Mouse (Mus musculus) thymus, adult 18-20 months (tissue): ENCODE data around the gene Arvcf.

ENCODE experiments used
- DNase-seq, 2 experiments: peaks; one replicate each; pipeline ENCODE4 v3.0.0; 2022; ENCODE audit warnings: mixed read lengths in 2 of 2

Arvcf gene

DNA sequence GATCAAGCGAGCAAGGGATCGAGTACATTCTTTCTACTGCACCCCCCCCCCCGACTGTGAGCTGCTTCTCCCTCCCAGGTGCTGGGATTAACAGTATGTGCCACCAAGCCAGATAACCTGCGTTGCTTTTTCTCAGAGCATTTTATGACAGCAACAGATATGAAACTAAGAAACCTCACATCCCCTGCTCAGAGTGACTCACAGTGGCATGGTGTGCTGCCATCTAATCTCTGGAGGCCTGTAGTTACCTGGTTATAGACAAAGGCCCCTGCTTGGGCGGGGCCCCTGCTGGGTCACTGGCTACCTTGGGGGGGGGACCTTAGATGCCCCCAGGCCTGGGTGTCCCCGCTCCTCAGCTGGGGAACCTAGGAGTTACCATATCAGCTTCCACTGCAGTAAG lies 10.0 kb downstream of the Arvcf start:
- DNase-seq, result no peak

DNA sequence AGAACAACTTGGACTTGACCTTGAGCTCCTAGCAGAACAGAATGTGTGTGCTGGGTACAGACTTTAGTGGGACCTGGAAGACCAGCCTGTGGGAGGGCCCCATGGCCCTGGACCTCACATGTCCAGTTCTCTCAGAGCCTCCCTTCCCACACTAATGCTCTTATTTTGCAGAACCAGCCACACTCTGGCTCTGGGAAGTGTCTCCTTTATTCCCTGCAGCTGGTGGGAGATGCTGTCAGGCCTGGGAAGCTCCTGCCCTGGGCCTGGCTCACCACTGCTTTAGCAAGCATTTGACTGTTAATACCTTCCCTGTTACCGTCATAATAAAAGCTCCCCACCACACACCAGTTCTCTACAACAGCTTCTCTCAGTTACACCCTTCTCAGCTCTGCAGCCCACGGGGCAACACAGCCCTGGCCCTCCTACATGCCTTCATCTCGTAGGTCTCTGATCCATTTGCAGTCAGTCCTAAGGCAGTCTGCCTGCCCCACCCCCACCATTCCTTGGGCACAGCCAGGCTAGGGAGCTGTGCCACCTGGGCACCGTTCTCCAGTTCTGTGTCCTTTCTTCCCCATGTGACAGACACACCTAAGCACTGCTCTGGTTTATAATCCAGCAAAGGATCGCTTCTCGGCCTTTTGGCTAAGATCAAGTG lies 12.3 kb downstream of the Arvcf start:
- no peak for DNase-seq

DNA sequence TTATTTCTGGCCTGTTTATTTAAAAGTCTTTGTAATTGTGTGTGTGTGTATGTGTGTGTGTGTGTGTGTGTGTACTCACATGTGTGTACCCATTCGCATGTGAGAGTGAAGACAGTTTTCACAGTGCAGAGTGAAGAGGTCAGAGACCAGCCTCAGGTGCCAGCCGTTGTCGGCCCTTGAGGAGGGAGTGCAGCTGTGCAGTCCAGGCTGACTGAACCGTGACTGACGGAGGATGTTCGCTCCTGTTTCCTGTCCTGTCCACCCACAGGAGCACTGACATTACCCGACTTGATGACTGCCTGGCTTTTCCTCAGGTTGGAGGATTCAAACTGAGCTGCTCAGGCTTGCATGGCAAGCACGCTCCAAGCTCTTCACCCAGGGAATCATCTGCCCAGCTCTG lies 15.0 kb downstream of the Arvcf start:
- DNase-seq, result no peak

DNA sequence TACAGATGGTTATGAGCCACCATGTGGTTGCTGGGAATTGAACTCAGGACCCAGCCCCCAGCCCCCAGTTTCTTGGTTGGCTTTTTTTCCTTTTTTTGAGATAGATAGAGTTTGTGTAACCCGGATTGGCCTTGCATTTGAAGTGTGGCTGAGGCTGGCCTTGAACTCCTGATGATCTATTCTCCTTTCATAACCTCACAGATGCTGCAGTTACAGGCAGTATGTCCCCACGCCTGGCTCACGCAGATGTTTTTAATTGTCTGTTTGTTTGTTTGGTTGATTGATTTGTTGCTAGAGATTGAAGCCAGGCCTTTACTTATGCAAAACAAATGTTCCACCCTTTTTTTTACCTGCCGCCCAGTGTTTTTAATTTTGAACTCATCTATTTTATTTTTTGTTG lies 18.9 kb downstream of the Arvcf start:
- DNase-seq, result no peak

DNA sequence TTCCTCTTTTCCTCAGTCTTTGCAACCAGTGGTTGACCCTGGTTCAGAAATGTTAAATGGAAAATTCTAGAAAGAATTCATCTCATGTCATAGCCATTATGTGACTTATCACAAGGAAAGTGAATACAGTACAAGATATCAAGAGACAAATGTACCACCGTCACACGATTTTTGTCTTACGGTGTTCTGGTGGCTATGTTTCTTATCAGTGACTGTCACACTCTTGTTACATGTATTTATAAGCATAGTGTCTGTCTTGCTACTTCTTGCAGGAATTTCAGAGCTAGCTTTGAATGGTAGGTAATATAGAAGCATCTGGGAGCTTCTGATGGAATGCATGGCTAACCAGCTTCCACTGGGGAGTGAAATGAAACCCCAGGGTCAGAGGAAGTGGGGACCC lies 22.2 kb downstream of the Arvcf start:
- no peak for DNase-seq

DNA sequence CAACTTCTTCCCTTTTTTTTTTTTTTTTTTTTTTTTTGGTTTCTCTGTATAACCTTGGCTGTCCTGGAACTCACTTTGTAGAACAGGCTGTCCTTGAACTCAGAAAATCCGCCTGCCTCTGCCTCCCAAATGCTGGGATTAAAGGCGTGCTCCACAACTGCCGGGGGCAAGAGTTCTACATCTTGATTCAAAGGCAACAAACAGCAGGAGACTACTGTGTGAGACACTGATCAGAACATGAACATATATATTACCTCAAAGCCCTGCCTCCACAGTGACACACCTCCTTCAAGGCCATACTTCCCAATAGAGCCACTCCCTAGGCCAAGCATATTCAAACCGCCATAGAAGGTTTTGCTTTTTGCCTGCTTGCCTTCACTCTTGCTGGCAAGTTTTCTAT lies 25.6 kb downstream of the Arvcf start:
- DNase-seq, result no peak

DNA sequence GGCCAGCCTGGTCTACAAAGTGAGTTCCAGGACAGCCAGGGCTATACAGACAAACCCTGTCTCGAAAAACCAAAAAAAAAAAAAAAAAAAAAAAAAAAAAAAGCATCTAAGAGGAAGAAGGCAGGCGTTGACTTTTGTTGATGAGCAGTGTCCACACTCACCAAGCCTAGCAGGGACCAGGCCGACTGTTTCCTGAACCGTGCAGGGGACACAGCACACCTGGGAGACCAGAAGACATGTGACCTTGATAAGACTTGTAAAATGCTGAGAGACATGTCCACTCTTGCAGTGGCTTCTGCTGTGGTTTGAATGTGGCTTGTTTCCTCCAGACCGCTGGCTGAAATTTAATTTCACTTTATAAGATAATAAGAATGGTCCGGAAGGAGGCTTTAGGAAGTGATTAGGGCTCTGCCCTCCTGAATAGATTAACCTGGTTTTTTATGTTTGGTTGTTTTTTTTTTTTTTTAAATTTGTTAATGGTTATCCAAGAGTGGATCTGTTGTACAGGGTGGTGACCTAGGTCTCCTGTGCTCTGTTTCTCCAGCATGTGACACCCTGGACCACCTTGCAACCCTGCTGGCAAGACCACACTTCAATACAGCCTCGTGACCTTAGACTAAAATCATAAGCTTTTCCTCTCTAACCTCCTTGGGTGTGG lies 28.4 kb downstream of the Arvcf start:
- DNase-seq, result no peak

DNA sequence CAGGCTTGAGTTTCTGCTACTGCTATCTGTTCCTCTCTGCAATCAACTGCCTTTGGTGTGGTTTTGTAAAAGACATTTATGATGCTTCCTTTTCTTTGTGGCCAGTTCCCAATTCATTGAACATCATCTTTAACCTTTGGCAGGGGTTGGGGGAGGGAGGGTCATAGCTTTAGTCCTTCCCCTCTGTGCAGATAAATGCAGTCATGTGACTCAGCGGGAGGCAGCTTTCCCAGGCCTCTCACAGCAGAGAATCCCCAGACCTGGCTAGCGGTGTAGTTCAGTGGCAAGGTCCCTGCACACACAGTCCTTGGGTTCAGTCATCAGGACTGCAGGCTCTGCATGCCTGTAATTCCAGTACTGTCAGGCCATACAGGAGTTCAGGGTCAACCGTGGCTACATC lies 29.2 kb downstream of the Arvcf start:
- no peak for DNase-seq

DNA sequence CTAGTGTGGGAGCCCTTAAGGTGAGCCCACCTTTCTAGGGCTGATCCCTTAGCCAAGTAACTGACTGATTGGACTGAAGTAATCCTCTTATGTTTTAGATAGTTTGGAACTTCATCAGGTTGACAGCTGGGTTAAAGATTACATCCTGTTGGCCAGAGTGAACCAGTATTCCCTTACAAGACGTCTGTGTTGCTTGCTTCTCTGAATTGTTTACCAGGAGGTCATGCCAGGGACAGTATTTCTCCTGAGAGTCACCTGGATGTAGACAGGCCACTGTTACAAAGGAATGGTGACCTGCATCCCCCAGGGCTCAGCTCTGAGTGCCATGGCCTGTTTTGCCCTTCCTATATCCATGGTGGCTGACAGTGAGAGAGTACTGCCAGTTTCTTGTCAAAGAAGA lies 30.5 kb downstream of the Arvcf start:
- no peak for DNase-seq

DNA sequence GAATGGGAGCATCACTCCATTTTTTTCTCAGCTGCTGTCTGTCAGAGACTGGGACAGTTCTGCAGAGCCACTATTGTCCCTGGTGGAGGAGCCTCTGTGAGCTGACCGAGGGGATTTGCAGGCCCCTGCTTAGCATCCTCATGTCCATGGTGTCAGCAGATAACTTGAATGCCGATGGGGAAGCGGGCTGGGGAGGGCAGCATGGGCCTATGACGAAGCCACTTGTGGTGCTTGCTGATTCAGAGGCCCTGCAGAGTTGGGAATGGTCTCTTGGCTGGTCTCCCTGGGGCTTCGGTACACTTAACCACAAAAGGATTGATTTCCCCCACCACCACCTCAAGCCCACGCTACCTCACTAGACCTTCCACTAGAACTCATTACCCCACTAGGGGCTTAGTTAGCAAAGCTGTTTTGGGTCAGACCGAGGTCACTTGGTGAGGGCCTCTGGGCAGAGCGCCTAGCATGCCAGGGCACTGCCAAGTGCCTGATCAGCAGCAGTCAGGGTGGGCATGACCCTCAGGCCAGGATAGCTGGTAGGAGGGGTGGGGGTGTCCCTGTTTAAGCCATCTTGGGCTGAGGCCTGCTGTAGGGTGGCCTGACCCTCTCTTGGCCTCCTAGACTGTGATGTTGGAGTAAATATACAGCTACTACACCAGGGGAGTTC lies 31.5 kb downstream of the Arvcf start:
- DNase-seq, result no peak

DNA sequence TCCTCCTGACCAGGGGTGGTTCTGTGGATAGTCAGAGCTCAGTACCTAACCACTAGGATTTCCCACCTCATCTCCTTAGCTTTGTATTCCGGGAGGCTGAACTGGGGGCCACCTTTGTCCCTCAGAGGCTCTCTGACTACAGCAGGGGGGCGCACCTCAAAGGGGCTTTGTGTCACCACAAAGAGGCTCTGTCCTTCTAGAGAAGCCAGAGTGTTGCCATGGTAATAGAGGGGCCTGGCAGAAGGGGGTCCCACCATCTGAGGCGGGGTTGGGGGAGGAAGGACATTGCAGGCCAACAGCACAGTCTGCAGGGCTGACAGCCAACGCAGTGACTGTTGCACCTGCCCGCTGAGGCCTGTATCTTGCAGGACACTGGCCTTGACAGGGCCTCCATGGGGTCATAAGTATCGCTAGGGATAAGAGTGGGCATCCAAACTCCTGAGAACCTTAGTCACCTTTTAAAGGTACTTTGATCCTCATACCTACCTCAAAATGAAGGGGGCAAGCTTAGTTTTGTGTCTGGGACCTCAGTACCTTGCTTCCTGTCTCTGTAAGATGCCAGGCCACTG lies 32.6 kb downstream of the Arvcf start:
- no peak for DNase-seq

DNA sequence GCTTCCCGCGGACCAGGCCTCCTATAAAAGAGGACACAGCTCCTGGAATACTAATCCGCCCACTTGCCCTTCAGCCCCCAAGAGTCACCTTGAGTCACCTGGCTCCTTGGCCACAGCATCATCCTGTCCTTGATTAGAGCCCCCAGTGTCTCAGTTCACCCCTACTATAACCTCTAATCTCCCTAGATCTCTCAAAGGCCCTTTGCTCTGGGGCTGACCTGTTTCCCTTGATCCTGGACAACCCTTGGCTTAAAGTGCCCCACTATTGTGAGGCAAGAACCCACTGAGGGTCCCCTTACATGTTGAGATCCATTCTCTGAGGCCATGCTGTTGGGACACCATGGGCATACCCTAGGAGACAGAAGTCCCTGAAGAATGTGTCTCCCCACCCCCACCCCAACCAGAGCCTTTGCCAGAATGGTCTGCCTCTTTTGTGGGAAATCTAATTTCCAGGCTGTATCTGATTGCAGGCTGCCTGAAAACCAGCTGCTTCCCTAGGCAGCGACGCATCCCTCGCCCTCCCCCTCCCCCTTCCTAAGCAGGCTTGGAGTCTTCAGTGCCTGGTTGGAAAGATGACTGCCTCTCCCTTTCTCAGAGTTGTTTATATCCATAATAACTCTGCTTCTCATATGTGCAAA lies 33.8 kb downstream of the Arvcf start:
- no peak for DNase-seq

DNA sequence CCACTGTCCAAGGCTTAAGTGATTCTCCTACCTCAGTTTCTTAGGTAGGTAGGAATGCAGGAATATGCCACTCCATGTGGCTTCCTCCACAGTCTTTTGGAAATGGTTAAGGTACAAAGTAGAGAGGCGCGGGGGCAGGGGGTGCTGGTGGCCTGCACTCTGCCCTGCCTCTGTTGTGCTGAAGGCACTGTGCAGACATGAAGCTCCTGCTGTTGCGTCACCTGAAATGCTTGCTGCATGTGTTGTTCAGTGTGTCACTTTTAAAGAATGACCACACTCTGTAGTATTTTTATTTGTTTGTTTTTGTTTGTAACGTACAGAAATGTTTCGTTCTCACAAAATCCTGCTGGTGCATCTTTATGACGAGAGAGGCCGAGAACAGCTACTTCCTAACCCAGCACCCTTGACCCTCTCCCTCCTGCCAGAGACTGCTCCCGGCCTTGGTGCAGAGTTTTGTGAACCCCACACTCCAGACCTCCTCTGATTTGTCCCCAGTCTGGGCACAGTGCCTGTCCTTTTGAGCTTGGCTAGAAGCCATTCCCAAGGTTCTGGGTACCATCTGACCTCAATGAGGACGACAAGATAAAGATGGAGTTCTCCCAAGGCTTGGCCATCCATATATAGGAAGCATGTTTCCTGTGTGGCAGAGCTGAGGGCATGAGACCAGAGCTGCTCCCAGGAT lies 35.2 kb downstream of the Arvcf start:
- DNase-seq, result no peak

DNA sequence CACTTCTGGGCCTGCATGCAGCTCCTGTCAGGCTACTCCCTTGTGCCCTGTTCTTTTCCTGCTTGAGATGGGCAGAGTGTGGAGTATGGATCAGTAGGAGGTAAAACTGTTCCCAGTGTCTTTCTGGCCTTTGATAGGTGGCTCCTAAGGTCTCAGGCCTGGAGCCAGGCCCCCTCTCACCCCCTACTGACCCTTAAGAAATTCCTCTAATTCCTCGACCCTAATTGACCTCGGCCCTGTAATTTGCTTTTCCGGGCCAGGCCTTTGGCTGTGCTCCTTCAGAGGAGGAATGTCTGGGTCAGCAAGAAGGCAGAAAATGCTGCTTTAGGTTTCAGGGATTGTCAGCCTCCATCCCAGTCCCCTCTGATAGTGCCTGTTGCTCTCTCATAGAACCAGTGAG lies 35.8 kb downstream of the Arvcf start:
- DNase-seq, result no peak

DNA sequence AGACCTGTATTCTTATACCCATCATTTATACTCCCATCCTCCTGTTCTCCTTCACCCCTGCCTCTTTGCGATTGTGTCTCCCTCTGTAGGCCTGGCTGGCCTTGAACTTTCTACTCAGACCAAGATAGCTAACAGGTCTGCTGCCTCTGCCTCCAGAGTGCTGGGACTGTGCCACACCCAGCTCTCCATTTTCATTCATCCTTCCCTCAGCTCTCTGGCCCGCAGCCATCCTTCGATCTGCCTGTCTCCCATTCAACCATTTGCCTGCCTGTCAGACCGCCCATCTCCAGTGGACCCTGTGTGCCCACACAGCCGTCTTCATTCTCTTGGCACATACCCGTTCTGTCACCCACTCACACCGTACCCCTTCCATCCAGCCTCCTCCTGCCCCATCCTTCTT lies 36.2 kb downstream of the Arvcf start:
- no peak for DNase-seq

DNA sequence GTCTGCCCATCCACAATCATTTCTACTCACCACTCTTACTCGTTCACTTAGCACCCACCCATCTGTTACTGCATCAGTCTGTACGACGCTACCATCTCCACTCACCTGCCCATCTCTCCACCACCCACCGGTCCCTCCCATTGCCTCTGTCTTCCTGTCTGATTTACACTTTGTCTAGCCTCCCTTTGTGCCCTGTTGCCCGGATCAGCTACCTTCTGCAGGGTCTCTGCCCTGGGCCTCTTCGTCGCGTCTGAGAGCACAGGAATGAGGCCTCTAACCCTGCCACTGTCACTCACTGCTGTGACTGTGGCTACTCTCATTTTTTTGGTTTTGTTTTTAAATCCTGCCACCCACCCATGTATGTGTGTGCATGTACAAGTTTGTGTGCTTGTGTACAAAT lies 36.7 kb downstream of the Arvcf start:
- DNase-seq, result no peak

DNA sequence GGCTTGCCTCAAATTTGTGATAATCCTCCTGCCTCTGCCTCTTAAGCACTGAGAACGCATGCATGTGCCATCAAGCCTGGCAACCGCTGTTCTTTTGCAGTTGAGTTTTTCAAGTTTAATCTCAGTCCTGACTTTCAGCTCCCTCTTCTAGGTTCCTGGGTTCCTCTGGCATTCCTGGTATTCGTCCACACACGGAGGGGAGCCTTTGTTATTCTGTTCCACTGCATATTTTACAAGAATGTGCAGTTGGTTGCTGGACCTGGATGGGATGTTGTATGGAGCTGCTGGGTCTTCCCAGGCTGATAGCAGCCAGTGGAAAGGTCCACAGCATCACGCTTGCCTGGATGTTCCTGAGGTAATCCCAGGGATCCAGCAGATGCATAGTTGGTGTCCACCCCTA lies 37.4 kb downstream of the Arvcf start:
- DNase-seq, result no peak

DNA sequence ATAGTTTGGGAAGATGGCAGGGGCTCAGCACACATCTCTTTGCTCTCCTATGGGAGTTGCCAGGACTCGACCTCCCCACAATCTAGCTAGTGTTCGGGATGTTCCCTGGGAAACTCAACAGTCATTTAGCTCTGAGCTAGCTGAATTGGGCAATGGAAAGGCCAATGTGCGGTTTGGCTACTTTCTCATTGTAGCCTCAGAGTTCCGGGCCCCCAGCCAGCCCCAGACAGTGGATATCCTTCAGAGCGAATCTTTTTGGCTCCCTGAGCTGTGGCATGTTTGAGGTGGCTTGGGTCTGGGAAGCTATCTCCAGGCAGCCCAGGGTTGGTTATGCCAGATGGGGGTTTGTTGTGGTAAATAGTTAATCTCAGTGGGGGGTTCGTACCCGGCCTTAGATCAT lies 38.5 kb downstream of the Arvcf start:
- no peak for DNase-seq

DNA sequence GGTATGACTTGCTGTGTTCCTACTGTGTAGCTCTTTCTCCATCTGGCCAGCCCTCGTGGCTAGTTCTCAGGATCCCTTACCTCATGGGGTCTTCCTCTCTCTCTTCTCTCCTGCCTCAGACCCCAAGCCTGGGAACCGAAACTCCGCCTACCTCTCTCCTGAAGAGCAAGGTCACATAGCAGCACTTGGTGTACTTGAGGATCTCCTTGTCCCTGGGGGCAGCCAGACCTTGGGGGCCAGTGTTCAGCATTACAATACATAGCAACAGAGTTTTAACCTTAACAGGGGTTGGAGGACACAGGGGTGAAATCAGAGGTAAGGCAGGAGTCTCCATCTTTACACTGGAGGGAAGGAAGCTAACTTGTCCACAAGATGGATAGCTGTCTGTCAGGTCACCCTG lies 39.0 kb downstream of the Arvcf start:
- DNase-seq, result no peak

DNA sequence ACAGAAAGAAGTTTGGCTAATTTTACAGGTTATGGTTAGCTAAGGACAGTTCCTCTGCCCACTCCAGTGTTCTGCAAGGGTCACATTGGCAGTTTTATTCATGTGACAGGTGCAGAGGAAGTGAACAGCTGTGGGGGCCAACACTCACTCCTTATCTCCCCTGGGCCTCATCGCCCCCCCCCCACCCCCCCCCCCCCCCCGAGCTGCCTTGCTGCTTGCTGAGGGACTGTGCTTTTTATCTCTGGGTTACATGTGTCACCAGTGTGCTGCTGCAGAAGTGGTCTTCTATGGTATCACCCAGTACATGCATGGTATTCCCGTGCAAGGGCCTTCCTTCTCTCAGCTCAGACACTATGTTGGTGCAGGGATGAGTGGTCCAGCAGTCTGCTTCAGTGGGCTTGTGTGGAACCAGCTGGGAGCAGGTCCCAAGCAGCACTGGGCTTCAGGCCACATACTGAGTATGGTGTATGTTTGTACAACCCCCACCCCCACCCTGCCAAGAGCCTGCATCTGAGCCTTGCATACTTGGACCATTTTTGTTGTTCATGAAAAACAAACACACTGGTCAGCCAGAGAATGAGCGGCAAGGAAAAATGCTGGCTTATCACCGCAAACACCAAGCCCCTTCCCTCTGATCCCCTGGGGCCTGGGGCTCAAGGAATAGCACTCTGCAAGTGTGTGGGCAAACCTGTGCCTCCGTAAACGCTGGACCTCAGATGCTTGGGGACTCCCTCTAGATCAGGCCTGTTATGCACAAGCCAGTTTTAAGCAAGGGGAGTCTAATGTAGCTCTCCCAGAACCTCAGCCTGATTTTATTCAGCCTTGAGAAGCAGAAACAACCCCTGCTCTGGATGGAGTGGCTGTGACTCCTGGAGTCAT lies 40.0 kb downstream of the Arvcf start:
- no peak for DNase-seq

DNA sequence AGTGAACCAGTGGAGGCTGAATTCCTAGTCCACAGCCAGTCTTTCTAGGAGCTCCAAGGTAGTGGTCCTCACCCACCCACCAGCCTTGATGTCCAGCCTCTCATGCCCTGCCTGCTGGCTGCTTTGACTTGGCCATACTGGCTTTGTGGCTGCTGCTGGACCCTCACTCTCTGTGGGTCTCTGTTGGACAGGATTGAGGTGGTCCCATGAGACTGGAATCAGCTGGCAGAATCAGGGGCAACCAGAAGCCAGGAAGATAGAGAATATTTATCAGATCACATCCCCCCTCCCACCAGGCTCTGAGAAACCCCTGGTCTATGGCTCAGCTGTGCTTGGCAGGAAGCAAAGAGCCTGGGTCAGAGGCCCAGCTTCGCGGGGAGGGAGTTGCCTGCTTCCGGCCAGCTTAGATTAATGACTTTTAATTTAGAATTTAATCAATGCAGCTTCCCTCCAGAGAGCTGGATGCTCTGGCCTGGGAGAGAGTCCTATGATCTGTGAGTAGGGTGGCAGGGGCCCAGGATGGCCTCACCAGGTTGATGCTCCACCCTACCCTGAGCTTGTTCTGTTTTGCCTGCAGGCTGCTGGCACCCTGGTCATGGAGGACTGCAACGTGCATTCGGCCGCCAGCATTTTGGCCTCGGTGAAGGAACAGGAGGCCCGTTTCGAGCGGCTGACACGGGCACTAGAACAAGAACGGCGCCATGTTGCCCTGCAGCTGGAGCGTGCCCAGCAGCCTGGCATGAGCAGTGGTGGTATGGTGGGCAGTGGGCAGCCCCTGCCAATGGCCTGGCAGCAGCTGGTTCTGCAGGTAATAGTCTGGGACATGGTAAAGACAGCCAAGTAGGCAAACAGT lies 40.8 kb downstream of the Arvcf start:
- DNase-seq, result peak in 1 of 2 experiments; percentile 3
